Mouse (Mus musculus) hematopoietic stem cell, adult 5-6 weeks (primary cell): ENCODE measurements around the gene Tmem98. TPM values are rescaled to one million over a fixed set of nuclear protein-coding genes. Genes with fewer than 3 reads are reported as not detected.

Experiments
- ATAC-seq, 2 experiments: fragments of 125-278 bp in 1 of 2; replicated peaks in 1 of 2; 2 replicates each; pipeline ENCODE4 v1.8.0; 2016 to 2017; ENCODE audit warnings: inconsistent platforms in 2 of 2, mild to moderate bottlenecking in 2 of 2, moderate number of reproducible peaks in 2 of 2, low read depth in 1 of 2, moderate TSS enrichment in 1 of 2; ENCODE audit not compliant: low FRiP score in 2 of 2, poor library complexity in 2 of 2, severe bottlenecking in 2 of 2, insufficient read depth in 1 of 2, low TSS enrichment in 1 of 2
- total RNA-seq: library from RNA; stranded (forward); fragments of 172-1452, 232-1000 nt; gene quantifications from 2 replicates; pipeline ENCODE4 v1.2.3, GENCODE M21; 2017

The Tmem98 gene
- 16.4 and 19.8 TPM in 2 replicates for total RNA-seq

- ATAC-seq = 0 out of 4 replicates have a peak, but pooled peaks of 1 of the 2 experiments have one; percentile 18
Observed at GRCm38 (mm10) chr11:80809993-80810821, at the start of gene Tmem98. Tmem98 (plus strand) TSS chr11:80810175.

GRCm38 (mm10) chr11:80761285-80761974 lies 48.5 kb upstream of the Tmem98 start:
- ATAC-seq = no peak; a peak in 1 of 4 replicates

- 0 out of 4 replicates have a peak, but pooled peaks of 1 of the 2 experiments have one; percentile 12 for ATAC-seq
Observed at GRCm38 (mm10) chr11:80762066-80762465, 47.9 kb upstream of the Tmem98 start.

- no peak for ATAC-seq
Observed at GRCm38 (mm10) chr11:80766068-80766467, 43.9 kb upstream of the Tmem98 start.

- no peak for ATAC-seq
Observed at GRCm38 (mm10) chr11:80766472-80767319, 43.3 kb upstream of the Tmem98 start.

GRCm38 (mm10) chr11:80767320-80767617 lies 42.7 kb upstream of the Tmem98 start:
- ATAC-seq = no peak

GRCm38 (mm10) chr11:80771186-80771585 lies 38.8 kb upstream of the Tmem98 start:
- no peak for ATAC-seq

GRCm38 (mm10) chr11:80771596-80772250 lies 38.3 kb upstream of the Tmem98 start:
- ATAC-seq = no peak

GRCm38 (mm10) chr11:80772595-80773210 lies 37.3 kb upstream of the Tmem98 start:
- ATAC-seq = no peak

- ATAC-seq = no peak
Observed at GRCm38 (mm10) chr11:80775535-80775934, 34.4 kb upstream of the Tmem98 start.

GRCm38 (mm10) chr11:80777708-80778107 lies 32.3 kb upstream of the Tmem98 start:
- ATAC-seq = no peak

GRCm38 (mm10) chr11:80778157-80778556 lies 31.8 kb upstream of the Tmem98 start:
- no peak for ATAC-seq

- ATAC-seq = no peak
Observed at GRCm38 (mm10) chr11:80778916-80779526, 31.0 kb upstream of the Tmem98 start.

GRCm38 (mm10) chr11:80779527-80780344 lies 30.2 kb upstream of the Tmem98 start, which contains the start of gene Myo1d:
Myo1d (minus strand) TSS chr11:80780025.
- peak; percentile 76 to 88 for ATAC-seq

GRCm38 (mm10) chr11:80781535-80781934 lies 28.4 kb upstream of the Tmem98 start:
- ATAC-seq = no peak

- no peak for ATAC-seq
Observed at GRCm38 (mm10) chr11:80783460-80783859, 26.5 kb upstream of the Tmem98 start.
